Mouse (Mus musculus) heart, postnatal 10 days (tissue): Measurements from ENCODE around the gene Klhl7. TPM values are rescaled to one million over a fixed set of nuclear protein-coding genes. Genes with fewer than 3 reads are reported as not detected.

Experiments
- DNase-seq, 2 experiments: peaks; one replicate each; pipeline ENCODE4 v3.0.0; 2021
- intact Hi-C: fragments of 180-260 bp; cut with DNase I; formaldehyde crosslinking; loops from one replicate; pipeline ENCODE4 v1.15.1; 2025
- total RNA-seq, 2 experiments: library from RNA; stranded (reverse); gene quantifications; 2 replicates each; pipeline ENCODE4 v1.2.3; 2021

Gene Klhl7
- total RNA-seq, 2 experiments from 2014 or later = 51.7 to 54.8 TPM

DNA sequence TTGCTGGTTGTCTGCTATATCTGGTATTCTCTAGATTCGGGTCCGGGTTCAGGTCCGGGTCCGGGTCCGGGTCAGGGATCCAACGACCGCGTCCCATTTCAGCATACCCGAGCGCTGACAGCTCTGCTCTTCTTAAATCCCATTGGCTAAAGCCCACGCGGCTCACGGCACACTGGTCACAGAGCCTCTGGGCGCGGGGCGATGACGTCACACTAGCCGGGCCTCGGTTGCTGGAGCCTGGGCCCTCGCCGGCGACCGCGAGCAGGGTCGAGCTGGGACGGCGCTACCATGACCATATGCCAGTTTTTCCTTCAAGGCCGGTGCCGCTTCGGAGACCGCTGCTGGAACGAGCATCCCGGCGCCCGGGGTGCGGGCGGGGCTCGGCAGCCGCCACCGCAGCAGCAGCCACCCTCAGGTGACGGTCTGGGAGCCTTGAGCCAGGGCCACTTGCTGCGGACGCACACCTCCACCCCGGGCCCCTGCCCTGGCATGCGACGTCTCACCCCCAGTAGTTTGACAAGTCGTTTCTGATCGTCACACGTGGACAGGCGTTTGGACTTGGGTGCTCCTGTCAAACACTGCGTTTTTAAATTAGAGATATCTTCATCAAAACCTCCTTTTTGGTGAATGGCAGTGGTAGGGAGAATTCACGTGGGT is 64.5 kb downstream of the Klhl7 start, which contains the start of gene Nupl2:
Gene Nupl2, plus strand, starts transcription at position 175 of the 657 bp plus-strand sequence.
- intact Hi-C loops = loop anchor here (2.0 to 5.0 kb wide), 2 partner anchors 64 to 97 kb away; partner anchors contain the start of gene Klhl7
- DNase-seq = peak; percentile 95 to 97

DNA sequence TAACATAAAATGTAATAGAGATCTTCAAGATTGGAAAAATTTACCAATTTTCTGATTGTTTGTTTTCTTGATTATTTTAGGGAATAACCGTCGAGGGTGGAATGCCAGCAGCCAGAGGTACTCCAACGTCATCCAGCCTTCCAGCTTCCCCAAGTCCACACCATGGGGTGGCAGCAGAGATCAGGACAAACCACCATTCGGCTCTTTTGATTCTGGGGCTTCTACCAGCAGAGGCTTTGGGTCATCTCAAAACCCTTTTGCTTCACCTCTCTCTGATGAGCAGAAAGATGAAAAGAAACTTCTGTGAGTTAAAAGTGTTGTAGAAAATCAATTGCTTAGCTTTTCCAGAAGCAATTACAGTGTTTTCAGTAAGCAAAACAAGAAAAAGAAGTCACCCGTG is 66.9 kb downstream of the Klhl7 start:
- intact Hi-C loops = loop anchor here (2.0 to 5.0 kb wide), 2 partner anchors 95 to 316 kb away; no protein-coding TSS in a partner anchor
- DNase-seq = peak; percentile 43 to 44

DNA sequence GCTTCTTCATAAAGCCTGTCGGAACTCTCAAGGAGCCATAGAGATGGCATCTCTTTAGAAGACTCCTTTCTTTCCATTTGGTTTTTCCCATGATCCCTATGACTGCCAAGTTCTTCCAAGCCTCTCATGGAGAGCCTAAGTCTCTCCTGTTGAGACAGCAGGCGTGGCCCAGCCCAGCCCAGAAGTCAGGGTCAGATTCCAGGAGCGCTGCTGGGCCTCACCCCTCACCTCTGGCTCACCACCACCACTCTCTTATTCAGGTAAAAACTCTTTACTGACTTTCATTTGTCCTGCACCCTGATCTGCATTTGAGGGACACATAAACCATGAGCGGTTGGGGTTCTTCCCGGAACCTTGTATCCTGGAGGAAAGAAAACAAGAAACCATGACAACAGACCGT is 69.5 kb downstream of the Klhl7 start:
- DNase-seq = no peak
- intact Hi-C loops = loop anchor here (5.0 kb wide), 1 partner anchor 92 kb away; no protein-coding TSS in a partner anchor

DNA sequence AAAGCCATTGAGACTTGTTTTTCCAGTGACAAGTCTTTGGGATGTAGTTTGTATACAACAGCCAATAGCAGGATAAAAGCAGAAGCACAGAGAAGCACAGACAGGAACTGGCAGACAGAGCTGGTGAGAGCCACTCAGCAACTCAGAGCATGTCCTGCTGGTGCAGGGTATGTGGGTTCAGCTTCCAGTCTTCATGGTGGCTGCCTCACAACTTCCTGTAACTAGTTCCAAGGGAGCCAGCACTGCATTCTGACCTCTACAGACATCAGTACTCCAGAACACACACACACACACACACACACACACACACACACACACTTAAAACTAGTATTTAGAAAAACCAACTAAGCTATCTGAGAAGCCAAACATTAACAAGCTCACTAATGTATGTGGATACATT is 71.7 kb downstream of the Klhl7 start:
- intact Hi-C loops = no loop called here
- DNase-seq = no peak

DNA sequence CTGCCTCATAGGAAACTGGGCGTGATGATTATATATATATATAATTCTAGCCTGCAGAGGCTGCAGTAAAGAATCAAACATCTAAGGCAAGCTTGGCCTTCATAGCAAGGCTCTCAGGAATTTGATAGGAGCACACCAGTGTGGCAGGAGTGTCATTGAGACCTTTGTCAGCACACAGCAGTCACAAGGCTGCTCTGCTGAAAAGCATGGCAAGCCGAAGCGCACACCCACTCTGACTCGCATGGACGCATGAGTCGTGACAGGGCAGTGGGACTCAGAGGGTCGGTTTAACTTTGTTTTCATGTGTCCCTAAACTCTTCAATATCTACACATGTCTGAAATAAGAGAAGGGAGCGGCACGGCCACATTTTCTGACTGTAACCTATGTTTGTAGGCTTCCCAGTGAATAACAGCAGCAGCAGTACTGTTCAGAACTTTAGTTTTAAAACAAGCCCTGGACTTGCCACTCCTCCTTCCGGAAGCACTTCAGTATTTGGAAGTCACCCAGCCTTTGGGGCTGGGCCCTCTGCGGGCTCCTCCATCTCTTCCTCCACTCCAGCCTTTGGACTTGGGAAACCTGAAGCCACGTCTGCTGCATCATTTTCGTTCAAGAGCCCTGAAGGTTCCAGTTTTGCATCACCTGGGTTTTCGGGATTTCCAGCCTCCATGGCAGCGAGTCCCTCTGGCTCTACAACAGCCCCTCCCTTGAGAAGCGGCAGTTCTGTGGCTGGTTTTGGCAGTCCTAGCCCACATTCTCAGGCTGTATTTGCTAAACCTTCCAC is 81.3 kb downstream of the Klhl7 start:
- intact Hi-C loops = no loop called here
- peak; percentile 69 to 71 for DNase-seq

DNA sequence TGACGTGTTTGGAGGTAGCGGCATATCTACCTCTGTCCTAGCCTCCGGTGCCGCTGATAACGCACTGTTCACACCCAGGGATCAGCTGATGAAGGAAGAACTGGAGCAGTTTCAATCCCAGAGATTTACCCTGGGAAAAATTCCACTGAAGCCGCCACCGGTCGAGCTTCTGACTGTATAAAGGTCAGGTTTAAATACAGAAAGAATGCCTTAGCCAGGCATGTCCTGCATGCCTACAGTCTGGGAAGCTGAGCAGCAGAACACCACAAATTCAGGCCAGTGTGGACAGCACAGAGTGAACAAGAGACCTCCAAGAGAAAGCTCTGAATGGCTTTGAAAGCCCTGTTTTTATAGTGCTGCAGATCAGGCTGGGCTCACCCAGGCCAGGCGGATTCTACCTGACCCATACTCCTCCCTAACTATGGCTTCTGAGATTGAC is 81.9 kb downstream of the Klhl7 start:
- intact Hi-C loops = no loop called here
- peak in 1 of 2 experiments; percentile 63 for DNase-seq

DNA sequence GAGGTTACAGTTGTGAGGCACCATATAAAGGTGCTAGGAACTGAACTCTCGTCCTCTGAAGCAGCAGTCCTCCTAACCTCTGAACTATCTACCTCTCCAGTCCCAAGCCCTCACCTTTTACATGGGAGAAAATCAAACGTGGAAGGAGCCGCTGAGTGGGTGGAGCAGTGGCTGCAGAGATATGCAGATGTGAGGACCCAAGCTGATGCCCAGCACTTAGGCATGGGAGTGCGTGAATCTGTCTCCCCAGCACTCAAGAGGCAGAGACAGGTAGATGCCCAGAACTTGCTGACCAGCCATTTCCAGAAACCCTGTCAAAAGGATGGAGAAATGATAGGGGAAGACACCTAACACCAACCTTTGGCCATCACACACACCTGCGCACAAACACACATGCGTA is 82.7 kb downstream of the Klhl7 start:
- intact Hi-C loops = no loop called here
- no peak for DNase-seq

DNA sequence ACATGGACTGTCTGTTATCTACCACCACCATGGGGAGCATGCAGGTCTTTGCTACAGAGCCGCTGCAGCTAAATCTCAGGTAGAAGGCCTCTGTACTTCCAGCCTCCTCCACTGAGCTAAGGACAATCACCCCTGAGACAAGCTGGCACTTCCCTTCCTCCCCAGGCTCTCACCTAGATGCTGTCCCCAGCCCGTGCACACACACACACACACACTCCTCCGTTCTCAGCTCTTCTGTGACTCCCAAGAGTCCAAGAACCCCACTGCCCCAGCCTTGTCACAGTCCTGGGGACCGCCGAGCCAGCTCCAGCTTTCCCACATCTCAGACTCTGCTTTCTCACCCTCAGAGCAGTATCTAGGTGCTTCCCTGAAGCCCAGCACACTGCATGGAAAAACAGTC is 83.6 kb downstream of the Klhl7 start:
- no peak for DNase-seq
- intact Hi-C loops = no loop called here

DNA sequence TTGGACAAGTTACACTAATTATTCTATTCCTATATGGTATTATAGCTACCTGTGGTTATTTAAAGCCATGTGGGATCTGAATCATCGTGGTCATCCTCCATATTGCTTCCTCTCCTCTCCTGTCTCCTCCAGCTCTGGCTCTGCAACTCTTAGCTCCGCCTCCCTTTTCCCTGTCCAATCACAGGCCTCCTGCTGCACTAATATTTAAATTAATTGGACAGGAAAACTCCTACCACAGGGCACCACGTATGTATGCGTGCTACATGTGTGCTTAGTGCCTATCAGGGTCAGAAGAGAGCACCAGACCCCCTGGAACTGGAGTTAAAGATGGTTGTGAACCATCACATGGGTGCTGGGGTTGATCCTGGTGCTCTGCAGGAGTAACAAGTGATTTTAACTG is 88.1 kb downstream of the Klhl7 start:
- intact Hi-C loops = no loop called here
- DNase-seq = no peak

DNA sequence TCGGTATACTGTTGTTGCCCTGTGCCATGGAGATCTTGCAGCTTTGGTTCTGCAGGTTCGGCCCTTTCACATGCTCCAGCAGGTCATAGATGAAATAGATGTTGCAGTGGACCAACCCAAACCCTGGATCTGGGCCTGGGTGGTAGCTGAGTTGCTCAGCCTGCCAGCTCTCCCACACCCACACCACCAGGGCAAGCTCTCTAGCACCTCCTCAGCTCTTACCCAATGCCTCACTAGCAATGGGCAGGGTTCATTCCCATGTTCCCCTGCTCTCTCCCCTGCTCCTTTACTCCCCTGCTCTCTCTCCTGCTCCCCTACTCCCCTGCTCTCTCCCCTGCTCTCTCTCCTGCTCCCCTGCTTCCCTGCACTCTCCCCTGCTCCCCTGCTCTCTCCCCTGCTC is 91.4 kb downstream of the Klhl7 start:
- intact Hi-C loops = no loop called here
- DNase-seq = no peak

DNA sequence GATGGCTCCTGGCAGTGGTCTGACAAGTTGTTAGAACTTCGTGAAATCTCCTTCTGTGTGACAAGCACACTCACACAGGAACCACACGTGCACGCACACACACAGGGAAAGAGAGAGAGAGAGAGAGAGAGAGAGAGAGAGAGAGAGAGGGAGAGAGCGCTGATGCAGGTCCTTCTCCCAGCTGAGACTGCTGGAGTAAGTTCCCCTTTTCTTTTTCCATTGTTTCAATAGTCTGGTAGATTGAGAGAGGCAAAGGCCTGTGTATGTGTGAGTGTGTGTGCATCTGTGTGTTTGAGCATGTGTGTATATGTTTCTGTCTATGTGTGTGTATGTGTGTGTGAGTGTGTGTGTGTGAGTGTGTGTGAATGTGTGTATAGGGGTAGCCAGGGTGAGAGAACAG is 100.6 kb downstream of the Klhl7 start:
- intact Hi-C loops = no loop called here
- no peak for DNase-seq

DNA sequence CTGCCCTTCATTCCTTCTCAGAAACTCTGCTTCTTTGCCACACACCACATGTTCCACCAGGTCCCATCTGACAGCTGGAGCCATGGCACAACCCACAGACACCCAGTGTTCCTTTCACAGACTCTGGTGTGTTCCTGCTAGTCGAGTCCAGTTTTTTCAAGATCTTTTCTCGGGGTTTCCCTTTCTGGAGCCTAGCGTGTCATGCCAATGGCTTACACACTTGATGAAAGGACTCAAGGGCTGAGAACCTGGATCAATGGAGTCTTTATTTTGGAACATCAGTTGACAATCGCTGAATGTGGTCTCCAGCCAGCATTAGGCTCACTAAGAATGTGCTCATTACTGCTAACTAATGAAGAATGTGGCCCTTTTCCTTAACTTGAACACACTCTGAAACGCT is 102.1 kb downstream of the Klhl7 start:
- intact Hi-C loops = no loop called here
- DNase-seq = no peak

DNA sequence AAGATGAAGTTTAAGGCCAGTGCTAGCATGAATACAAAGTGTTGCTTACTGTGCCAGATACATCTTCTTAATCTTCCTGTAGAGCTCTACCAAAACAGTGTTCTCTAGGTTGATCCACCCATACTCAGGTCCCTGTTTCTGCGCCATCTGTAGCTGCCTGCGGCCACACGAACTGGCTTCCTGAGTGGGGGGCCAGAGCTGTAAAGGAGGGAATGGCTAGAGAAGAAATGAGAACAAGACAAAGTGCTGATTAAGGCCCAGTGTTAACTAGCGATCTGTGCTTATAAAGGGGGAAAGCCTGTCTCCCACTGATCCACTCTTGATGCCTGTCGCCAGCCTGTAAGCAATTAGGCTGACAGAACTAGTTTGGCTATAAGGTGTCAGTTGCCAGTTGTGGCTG is 102.9 kb downstream of the Klhl7 start:
- DNase-seq = no peak
- intact Hi-C loops = no loop called here

DNA sequence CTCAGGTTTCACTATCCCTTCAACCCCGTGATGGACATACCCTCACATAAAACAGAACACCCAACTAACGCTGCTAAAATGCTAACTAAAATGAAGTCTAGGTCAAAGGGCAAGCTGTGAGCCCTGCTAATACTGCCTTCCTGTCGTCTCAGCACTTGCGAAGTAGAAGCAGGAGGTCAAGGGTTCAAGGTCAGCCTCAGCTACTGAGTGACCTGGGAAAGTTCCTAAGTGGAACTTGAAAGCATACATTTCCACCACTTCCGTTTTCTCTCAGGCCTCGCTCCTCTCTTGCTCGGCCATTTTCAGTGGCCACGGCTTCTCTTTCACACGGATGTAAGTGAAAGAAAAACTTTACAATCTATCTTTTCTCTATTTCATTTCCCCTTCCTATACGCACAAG is 107.6 kb downstream of the Klhl7 start:
- no peak for DNase-seq
- intact Hi-C loops = no loop called here

DNA sequence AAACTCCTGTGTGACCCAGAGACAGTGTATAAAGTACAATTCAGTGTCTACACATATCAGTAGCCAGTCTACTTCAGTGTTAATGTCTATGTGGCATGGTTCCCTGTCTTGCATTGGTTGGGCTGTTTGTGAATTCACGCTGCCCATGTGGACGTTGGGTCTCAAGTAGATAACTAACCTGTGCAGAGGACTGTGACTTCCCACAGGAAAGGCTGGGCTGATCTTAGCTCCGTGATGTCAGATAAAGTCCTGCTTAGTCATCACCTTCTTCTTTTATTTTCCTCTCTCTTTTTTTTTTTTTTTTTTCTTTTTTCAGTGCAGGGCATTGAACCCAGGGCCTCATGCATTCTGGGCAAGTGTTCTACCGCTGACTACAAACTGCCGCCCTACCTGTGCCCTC is 108.1 kb downstream of the Klhl7 start:
- no peak for DNase-seq
- intact Hi-C loops = no loop called here

Other genes with a start within 250 kb of the Klhl7 start
- gene Fam126a, start 69.9 kb upstream of the Klhl7 start, total RNA-seq = 10 to 100 TPM; 57.8 to 70.4 TPM
- gene Nupl2, start 64.4 kb downstream of the Klhl7 start, total RNA-seq = 10 to 100 TPM in 1 of 2 experiments, 1 to 10 TPM in 1; 9.1 to 10.7 TPM